Mouse (Mus musculus) neural tube, embryonic 13.5 days (tissue): Measurements from ENCODE around the gene Mapk8ip3. TPM values are rescaled to one million over a fixed set of nuclear protein-coding genes. Genes with fewer than 3 reads are reported as not detected.

Experiments
- ATAC-seq: fragments of 200-750 bp; cut with Nextera tagmentation; 2 replicates; pipeline ENCODE4 v1.8.0; 2017; ENCODE audit warnings: low read depth, mild to moderate bottlenecking, moderate TSS enrichment, moderate library complexity
- H3K27ac ChIP-seq: fragments of 300-500 bp; sonication (generic); replicated peaks from 2 replicates; pipeline ENCODE4 v1.5.1; 2015; ENCODE audit warnings: moderate library complexity, mild to moderate bottlenecking, inconsistent platforms
- H3K27me3 ChIP-seq: fragments of 300-500 bp; sonication (generic); 2 replicates; pipeline ENCODE4 v1.6.1; 2015; ENCODE audit warnings: mild to moderate bottlenecking, inconsistent platforms
- H3K36me3 ChIP-seq: fragments of 300-500 bp; sonication (generic); 2 replicates; pipeline ENCODE4 v1.6.1; 2015; ENCODE audit warnings: mild to moderate bottlenecking, inconsistent platforms
- H3K4me1 ChIP-seq: fragments of 300-500 bp; sonication (generic); replicated peaks from 2 replicates; pipeline ENCODE4 v1.6.1; 2015; ENCODE audit warnings: inconsistent platforms
- H3K4me2 ChIP-seq: fragments of 300-500 bp; sonication (generic); 2 replicates; pipeline ENCODE4 v1.6.1; 2015; ENCODE audit warnings: inconsistent platforms, mild to moderate bottlenecking, moderate library complexity
- H3K4me3 ChIP-seq: fragments of 300-500 bp; sonication (generic); 2 replicates; pipeline ENCODE4 v1.5.1; 2015; ENCODE audit warnings: mild to moderate bottlenecking, inconsistent platforms
- H3K9ac ChIP-seq: fragments of 300-500 bp; sonication (generic); 2 replicates; pipeline ENCODE4 v1.6.1; 2015; ENCODE audit warnings: moderate library complexity, mild to moderate bottlenecking, inconsistent platforms
- H3K9me3 ChIP-seq: fragments of 300-500 bp; sonication (generic); 2 replicates; pipeline ENCODE4 v1.6.1; 2016; ENCODE audit warnings: inconsistent platforms
- WGBS: fragments of 180-500 bp; shearing (Covaris S2); methylation state at CpG from one replicate; pipeline ENCODE4 v1.1.7; 2015; 5-methylcytosine and 5-hydroxymethylcytosine counted together
- polyA plus RNA-seq: library from polyadenylated mRNA; unstranded; fragments of >200 nt; fragmentation: Nextera tagmentation; extraction: Ambion mirVana; gene quantifications from 2 replicates; pipeline ENCODE4 v1.2.1, GENCODE M21; 2015

Gene Mapk8ip3
- polyA plus RNA-seq, 1 experiment from 2014 or later = 85.8 TPM

DNA sequence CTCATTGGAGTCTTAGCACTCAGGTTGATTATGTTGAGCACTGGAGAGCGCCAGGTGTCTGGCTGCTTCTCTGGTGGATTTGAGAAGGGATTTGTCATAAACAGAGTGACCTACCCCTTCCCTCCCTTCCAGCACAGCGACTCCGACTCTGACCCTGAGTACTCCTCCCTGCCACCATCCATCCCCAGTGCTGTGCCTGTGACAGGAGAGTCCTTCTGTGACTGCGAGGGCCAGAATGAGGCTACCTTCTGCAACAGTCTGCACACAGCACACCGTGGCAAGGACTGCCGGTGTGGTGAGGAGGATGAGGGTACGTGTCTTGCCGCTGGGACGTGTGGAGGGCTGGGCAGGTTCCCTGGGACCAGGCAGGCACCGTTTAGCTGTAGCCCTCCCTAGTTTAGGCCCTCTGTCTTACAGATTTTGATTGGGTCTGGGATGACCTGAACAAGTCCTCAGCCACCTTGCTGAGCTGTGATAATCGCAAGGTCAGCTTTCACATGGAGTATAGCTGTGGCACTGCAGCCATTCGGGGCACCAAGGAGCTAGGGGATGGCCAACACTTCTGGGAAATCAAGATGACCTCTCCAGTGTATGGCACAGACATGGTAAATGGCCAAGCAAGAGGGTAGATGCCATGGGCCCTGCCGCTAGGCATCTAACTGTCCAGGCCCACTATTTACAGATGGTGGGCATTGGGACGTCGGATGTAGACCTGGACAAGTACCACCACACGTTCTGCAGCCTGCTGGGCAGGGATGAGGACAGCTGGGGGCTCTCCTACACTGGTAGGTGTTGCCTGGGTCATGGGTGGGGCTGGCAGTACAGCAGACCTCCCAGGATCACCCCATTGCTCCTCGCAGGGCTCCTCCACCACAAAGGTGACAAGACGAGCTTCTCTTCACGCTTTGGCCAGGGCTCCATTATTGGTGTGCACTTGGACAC, 46.4 kb downstream of the Mapk8ip3 start:
- Histone ChIP-seq H3K9me3 (no peaks in the 10 kb centered on the region), H3K36me3 (peaks cover 49% of the 10 kb centered on the region)

DNA sequence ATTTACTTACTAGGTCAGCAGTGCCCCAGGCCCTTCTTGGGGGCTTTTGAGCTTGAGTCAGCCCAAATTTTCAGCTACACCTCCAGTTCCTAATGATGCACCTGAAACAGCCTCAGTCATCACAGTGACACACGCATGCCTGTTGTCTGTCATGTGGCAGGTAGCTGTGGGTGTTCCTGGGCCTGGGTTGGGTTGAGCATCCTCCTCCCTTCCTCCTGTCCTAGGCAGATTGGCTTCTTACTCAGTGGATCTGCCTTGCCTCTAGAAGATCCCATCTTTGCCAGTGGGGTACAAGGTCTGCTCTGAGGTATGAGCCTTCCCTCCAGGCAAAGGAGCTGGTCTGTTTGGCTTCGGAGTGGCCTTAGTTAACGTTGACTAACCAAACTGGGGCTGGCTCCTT, 47.9 kb downstream of the Mapk8ip3 start:
- Histone ChIP-seq H3K9me3 (no peaks in the 10 kb centered on the region), H3K4me3 (no peak overlapping the region), H3K36me3 (peaks cover 52% of the 10 kb centered on the region), H3K27ac (no peak overlapping the region), H3K9ac (0 out of 2 replicates have a peak overlapping the region, but pooled peaks have one; percentile 26), H3K4me1 (peaks cover 44% of the 10 kb centered on the region), H3K27me3 (no peaks in the 10 kb centered on the region), H3K4me2 (peak overlapping the region; percentile 88; the same call in 1 of the 2 replicates)
- ATAC-seq = no peak
- 96% methylated on average over 3 of the region's 3 CpGs for WGBS

More for the DNA sequence above, 46.4 kb downstream of the Mapk8ip3 start:
- H3K4me2 ChIP-seq = no peak overlapping the region
- H3K27ac ChIP-seq = no peak overlapping the region
- no peaks in the 10 kb centered on the region for H3K27me3 ChIP-seq
- no peak overlapping the region for H3K9ac ChIP-seq
- ATAC-seq = no peak
- peaks cover 45% of the 10 kb centered on the region for H3K4me1 ChIP-seq
- H3K4me3 ChIP-seq = no peak overlapping the region
- 91% methylated on average over 19 of the region's 19 CpGs for WGBS

DNA sequence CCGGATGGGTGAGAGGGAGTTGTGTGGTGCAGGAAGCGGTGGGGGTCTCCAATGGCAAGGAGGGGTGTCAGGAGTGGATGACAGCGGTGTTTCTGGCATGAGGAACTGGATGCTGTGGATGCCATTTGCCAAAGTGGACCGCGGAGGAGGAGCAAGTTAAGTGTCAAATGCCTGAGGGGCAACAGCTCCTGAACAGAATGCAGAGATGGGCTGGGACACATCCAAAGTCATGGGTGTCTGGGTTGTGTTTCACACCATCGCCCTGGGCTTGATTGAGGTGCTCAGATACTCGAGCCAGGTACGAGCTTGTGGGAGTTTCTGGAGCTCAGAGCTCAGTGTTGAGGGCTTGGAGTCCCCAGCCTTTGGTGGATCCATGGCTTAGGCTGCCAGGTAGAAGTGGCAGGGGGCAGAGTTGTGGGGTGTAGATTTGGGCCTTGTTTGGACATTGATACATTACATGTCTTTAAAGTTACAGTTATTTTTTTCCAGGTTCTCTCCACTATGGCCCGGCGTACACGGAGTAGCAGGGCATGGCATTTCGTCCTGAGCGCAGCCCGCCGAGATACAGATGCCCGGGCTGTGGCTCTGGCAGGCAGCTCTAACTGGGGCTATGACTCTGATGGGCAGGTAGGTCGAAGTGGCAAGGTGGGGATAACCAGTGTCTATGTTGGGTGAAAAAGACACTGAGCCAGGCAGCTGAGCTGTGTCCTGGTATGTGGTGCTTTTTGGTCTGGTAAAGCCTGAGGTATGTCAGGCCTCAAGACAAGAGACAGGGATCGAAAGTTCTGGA, 49.3 kb downstream of the Mapk8ip3 start:
- ATAC-seq = no peak
- Histone ChIP-seq H3K36me3 (peaks cover 54% of the 10 kb centered on the region), H3K4me1 (peaks cover 33% of the 10 kb centered on the region), H3K4me3 (peak overlapping the region; percentile 80), H3K9me3 (no peaks in the 10 kb centered on the region), H3K9ac (peak overlapping the region; percentile 84), H3K27ac (no peak overlapping the region), H3K27me3 (no peaks in the 10 kb centered on the region), H3K4me2 (peak overlapping the region; percentile 88)
- 68% methylated on average over 18 of the region's 18 CpGs for WGBS

DNA sequence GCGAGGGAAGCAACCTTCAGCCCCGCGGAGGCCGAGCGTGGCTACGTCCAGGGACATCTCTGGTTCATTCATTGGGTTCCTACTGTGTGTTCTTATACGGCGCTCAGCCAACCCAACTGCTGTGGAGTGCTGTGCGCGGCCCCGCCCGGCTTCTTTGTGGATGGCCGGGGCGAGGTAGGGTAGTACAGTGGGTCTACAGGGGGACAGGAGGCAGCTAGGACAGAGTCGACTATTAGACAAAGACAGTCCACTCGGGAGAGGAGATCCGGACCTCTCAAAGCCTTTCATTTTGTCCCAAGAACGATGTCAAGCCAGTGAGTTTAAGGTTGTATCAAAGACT, 49.9 kb downstream of the Mapk8ip3 start:
- no peaks in the 10 kb centered on the region for H3K9me3 ChIP-seq
- H3K4me1 ChIP-seq = peaks cover 33% of the 10 kb centered on the region
- no peaks in the 10 kb centered on the region for H3K27me3 ChIP-seq
- peak overlapping the region; percentile 80 for H3K4me3 ChIP-seq
- H3K27ac ChIP-seq = peak overlapping the region; percentile 77
- peaks cover 49% of the 10 kb centered on the region for H3K36me3 ChIP-seq
- peak overlapping the region; percentile 84 for H3K9ac ChIP-seq
- 1% methylated on average over 18 of the region's 18 CpGs for WGBS
- ATAC-seq = peak; percentile 58
- H3K4me2 ChIP-seq = peak overlapping the region; percentile 88

- Histone ChIP-seq H3K4me3 (peak within 1 kb of the TSS; percentile 80), H3K9me3 (no peaks in the 10 kb centered on the region), H3K9ac (peak within 1 kb of the TSS; percentile 84), H3K36me3 (peaks cover 43% of the 10 kb centered on the region), H3K27me3 (no peaks in the 10 kb centered on the region), H3K27ac (peak within 1 kb of the TSS; percentile 77), H3K4me2 (peak within 1 kb of the TSS; percentile 88), H3K4me1 (peaks cover 33% of the 10 kb centered on the region)
- peak; percentile 96 for ATAC-seq
- under 1% methylated on average over 69 of the region's 69 CpGs for WGBS
Measured at GRCm38 (mm10) chr17:24886134-24886931, 50.4 kb downstream of the Mapk8ip3 start, which contains the start of the genes Nubp2 and Spsb3. TSS of gene Nubp2 (minus strand) at chr17:24886349. TSS of gene Spsb3 (plus strand) at chr17:24886643.

GRCm38 (mm10) chr17:24885356-24886133, 51.2 kb downstream of the Mapk8ip3 start:
- ATAC-seq = no peak
- Histone ChIP-seq H3K27ac (no peak overlapping the region), H3K36me3 (peaks cover 35% of the 10 kb centered on the region), H3K4me2 (peak overlapping the region; percentile 83), H3K27me3 (no peaks in the 10 kb centered on the region), H3K9ac (peak overlapping the region; percentile 69), H3K4me3 (peak overlapping the region; percentile 80), H3K4me1 (peaks cover 33% of the 10 kb centered on the region), H3K9me3 (no peaks in the 10 kb centered on the region)
- 24% methylated on average over 22 of the region's 22 CpGs for WGBS

DNA sequence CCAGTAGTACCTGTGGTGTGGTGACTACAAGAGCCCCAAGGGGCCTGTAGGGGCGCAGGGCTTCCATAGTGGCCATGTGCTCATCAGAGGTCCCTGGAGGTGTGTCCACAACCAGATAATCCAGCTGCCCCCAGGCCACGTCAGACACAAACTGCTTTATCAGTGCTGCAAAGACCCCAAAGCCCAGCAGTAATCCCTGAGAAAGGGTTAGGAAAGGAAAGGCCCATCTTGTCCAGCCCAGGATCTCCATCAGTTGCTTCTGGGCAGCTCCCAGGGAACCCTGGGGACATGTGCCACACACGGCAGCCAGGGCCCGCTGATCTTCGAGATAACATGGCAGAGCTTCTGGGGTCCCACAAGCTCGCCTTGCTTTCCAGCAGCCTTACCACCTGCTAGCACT, 52.4 kb downstream of the Mapk8ip3 start:
- peaks cover 33% of the 10 kb centered on the region for H3K4me1 ChIP-seq
- ATAC-seq = no peak
- no peak overlapping the region for H3K27ac ChIP-seq
- H3K4me2 ChIP-seq = no peak overlapping the region
- no peaks in the 10 kb centered on the region for H3K27me3 ChIP-seq
- no peak overlapping the region for H3K4me3 ChIP-seq
- H3K36me3 ChIP-seq = peaks cover 24% of the 10 kb centered on the region
- no peaks in the 10 kb centered on the region for H3K9me3 ChIP-seq
- no peak overlapping the region for H3K9ac ChIP-seq
- whole genome bisulfite sequencing = 91% methylated on average over 6 of the region's 6 CpGs

- no peak for ATAC-seq
- Histone ChIP-seq H3K4me2 (no peak overlapping the region), H3K4me3 (no peak overlapping the region), H3K27ac (no peak overlapping the region), H3K27me3 (no peaks in the 10 kb centered on the region), H3K9me3 (no peaks in the 10 kb centered on the region), H3K4me1 (peaks cover 13% of the 10 kb centered on the region), H3K9ac (no peak overlapping the region), H3K36me3 (peaks cover 18% of the 10 kb centered on the region)
- 53% methylated on average over 7 of the region's 7 CpGs for WGBS
Measured at GRCm38 (mm10) chr17:24881738-24882440, 54.9 kb downstream of the Mapk8ip3 start.

GRCm38 (mm10) chr17:24878531-24878930, 58.2 kb downstream of the Mapk8ip3 start:
- Histone ChIP-seq H3K36me3 (peaks cover 11% of the 10 kb centered on the region), H3K9ac (0 out of 2 replicates have a peak overlapping the region, but pooled peaks have one; percentile 26), H3K4me2 (no peak overlapping the region), H3K9me3 (no peaks in the 10 kb centered on the region), H3K27me3 (no peaks in the 10 kb centered on the region), H3K27ac (no peak overlapping the region), H3K4me3 (no peak overlapping the region), H3K4me1 (no peaks in the 10 kb centered on the region; the same call in 1 of the 2 replicates)
- ATAC-seq = no peak
- WGBS = 74% methylated on average over 8 of the region's 8 CpGs

GRCm38 (mm10) chr17:24878117-24878397, 58.7 kb downstream of the Mapk8ip3 start:
- H3K4me3 ChIP-seq = no peak overlapping the region
- H3K4me1 ChIP-seq = no peaks in the 10 kb centered on the region; the same call in 1 of the 2 replicates
- H3K36me3 ChIP-seq = peaks cover 6% of the 10 kb centered on the region
- 0 out of 2 replicates have a peak overlapping the region, but pooled peaks have one; percentile 26 for H3K9ac ChIP-seq
- no peaks in the 10 kb centered on the region for H3K27me3 ChIP-seq
- no peak overlapping the region for H3K4me2 ChIP-seq
- no peak for ATAC-seq
- H3K9me3 ChIP-seq = no peaks in the 10 kb centered on the region
- H3K27ac ChIP-seq = no peak overlapping the region
- 42% methylated on average over 5 of the region's 5 CpGs for WGBS
